Mouse (Mus musculus): ENCODE measurements around the gene Mbnl3.
A peak's percentile ranks its signal among the peaks of the same experiment; 100 is the strongest.

Mbnl3 gene

DNA sequence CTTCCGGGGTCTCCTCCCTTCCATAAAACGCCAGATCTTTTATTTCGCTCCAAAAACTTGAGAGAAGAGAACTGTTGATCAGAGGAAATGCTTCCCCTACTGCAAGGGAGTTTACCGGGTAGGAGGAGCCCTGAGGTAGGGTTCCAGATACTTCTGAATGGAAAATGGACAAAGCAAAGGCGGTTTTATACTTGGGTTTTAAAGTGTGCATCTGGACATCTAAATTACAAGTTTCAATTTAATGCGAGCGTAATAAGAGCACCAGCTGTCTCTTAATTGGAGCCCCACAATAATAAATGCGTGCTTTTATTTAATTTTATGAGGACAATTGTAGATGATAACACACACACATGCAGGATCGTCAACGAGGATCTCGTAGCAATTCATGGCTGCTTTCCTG, at the start of gene Mbnl3:
Mbnl3 (minus strand) TSS at position 101 of the 400 bp plus-strand sequence.
- DNase-seq (ENCODE audit: low spot score) = no peak

DNA sequence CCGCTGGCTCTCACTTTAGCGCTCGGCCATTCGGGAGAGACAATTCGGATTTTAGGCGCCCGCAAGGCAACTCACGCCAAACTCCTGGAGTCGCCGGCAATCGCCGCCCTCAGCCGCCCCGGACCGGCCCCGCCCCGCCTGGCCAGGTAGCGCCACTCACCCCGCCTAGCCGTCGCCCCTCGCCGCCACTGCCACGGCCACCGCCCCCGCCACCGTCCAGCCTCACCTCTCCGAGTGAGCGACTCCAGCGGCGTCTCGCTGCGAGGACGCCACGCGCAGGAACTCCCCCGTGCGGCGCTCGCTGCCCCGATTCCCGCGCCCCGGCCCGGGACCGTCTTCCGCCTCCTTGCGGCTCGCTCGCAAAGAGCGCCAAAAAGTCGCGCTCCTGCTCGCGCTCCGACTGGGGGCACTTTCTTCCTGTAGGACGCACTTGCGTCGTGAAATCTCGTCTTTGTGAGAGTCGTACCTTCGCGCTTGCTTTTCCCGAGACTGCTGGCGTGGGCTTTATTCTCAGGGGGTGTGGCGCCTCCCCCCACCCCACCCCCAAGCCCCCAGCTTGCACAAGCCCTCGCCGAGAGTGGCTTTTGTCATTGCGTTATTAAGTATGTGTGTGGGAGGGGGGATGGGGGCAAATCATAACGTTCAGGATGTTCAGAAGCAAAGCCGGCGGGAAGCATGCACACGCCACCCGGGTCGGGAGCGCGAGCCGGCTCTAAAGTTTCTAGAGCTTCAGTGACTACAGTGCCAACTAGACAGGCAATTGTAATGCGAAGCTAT, 596 bp downstream of the Mbnl3 start:
- peak; percentile 7 for DNase-seq (ENCODE audit: low spot score)

DNA sequence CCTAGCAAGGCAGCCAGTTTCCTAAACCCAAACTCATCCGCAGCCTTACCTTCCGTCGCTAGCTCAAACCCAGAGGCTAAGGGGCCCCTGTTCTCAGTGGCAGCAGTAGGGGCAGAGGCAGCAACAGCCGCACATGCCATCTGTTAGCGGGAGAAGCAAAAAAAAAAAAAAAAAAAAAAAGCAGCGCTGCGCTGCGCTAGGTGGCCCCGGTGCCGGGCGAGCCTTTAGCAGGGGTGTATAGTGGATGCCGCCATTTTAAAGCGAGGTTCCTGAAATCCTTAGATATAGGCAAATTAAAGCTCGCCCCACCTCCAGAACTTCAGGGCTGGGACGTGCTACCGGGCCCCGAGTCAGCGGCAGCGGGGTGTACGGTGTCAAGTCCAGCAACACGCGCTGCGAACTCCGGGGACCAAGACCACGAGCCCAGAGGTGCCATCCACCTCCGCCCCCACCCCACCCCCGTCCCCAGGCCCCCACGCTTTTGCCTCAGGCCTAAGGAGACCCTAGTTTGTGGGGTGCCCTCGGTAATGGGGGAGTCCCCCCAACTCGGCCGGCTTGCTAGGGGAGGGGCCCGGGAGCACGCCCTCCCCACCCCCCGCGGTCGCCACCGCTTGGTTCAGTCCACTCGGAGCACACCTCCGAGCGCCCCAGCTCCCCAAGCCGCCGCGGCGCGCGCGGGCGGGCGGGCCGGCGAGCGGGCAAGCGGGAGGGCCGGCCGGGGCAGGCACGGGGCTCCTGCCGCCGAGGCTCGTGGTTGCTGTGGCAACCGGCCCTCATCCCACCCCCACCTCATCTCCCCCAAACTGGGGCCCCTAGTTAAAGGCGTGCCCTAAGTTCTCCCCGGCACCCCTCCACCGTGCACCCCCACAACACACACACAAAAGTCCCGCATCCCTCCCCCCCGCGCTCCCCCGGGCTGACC, 1.4 kb downstream of the Mbnl3 start:
- peak; percentile 8 for DNase-seq (ENCODE audit: low spot score)

DNA sequence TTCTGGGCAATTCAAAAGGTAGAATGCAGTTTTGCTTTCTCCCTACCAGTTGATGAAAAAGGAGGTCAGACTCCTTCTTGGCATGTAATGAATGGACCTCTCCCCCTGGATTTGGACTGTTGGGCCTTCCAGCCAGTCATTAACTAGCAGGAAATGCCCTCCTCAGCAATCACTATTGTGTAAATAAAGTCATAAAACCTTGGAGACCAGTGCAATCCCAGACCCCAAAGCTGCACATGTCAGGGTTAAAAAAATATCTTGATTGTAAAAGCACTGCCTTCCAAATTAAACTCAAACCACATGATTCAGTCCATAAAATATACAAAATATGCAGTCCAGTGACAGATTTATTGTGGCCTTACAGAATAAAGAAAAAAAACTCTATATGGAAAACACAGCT, 9.3 kb downstream of the Mbnl3 start:
- no peak for DNase-seq (ENCODE audit: low spot score)

DNA sequence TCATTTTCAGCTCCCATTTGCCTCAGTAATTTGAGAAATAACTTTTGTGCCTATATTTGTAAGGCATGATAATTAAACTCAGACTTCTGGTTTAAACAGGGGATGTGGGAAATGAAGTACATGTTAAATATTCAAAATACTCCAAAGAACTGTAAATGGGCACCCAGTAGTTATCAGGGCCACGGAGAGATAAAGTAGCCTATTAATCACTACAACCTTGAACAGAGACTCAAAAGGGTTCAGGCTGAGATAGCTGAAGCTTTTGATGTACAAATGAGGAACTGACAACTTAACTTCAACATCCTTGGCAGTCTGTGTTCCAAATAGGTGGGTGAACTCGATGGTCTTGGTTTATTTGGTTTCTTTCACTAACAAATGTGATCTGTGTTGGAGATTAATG, 34.4 kb downstream of the Mbnl3 start:
- no peak for DNase-seq (ENCODE audit: low spot score)

DNA sequence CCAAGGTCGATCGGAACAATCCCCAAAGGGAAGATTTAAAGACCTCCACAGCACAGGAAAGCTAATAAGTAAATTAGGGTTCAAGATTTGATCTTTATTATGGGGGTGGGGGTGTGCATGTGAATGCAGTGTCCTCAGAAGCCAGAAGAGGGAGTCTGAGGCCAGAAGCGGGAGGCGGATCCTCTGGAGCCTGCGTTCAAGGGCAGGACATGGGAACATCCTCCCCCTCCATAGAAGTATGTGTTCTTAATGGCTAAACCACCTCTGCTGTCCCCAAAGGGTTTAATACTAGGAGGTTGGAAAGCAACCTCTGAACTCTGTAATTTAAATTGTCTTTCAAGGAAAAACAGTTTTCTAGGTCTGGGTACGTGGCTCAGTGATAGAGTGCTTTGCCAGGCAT, 34.9 kb downstream of the Mbnl3 start:
- no peak for DNase-seq (ENCODE audit: low spot score)

DNA sequence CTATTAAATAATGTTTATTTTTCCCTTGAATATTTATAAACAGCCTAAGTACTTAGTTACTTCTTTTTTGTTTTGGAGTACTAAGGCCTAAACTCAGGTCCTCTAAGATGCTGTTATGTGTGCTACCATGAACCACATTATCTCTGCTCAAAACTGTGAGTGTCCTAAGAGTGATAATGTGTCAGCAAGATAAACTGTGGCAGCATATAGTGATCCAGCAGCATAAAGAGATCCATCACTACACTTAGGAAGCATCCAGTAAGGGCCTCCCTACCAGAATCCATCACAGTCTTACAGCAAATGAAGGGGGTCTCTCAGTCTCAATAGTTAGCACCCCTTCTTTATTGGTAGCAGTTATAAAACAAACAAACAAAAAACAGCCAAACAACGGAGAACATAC, 35.9 kb downstream of the Mbnl3 start:
- no peak for DNase-seq (ENCODE audit: low spot score)

DNA sequence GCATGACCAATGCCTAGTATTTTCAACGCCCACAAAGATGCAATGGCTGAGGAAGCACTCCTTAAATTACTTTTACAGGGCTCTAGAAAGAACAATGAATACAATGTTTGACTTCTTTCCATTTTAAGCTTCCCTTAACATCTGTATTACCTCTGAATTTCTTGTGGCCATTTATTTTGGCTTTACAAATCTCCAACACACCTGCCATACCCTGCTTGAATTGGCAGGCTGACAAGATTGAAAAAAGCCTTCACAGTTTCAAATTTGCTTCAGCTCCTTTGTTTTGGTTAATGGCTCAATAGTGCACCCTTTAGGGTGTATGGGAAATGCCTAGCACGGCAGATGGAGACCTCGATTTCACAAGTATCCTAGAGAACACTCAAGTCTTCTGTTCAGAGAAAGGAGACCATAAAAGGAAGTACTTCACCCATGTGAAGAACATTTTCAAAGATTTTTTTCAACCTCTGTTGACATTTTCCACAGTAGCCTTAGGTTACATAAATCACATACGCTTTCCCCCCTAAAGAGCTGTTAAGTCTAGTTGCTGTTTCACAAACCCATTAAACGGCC, 36.8 kb downstream of the Mbnl3 start:
- DNase-seq (ENCODE audit: low spot score) = no peak

DNA sequence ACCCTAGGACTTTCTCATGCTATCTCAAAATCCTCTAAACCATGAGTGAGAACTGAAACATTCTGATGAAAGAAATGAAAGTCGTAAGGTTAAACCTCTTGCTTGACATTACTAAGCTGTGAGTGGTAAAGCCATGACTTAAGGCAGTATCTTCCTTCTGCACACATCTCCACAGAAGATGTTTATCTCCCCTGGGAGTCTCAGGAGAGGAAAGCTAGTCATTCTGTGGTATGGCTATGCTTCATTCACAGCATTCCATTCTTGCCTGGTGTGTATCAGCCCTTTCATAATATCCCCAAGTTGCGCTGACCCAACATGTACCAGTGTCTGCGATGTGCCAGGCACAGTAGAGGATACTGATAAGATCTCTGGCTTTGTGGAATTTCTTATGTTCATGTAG, 38.4 kb downstream of the Mbnl3 start:
- DNase-seq (ENCODE audit: low spot score) = no peak

DNA sequence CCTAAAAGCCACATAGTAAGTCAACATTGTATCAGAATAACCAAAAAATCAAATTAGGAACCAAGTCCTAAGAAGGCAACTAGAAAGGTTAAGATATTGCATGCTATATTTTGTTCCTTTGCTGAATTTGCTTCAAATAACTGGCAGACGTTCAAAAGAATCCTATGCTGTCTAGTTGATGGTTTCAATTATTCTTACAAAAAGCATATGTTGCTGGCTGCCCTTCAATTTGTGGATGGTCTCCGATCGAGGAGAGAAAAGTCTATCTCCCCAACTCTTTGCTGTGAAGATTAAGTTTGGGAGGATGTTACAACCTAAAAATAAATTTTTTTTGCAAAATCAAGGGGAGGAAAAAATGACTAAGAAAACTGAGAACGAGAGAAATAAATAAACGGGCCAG, 41.6 kb downstream of the Mbnl3 start:
- DNase-seq (ENCODE audit: low spot score) = no peak

DNA sequence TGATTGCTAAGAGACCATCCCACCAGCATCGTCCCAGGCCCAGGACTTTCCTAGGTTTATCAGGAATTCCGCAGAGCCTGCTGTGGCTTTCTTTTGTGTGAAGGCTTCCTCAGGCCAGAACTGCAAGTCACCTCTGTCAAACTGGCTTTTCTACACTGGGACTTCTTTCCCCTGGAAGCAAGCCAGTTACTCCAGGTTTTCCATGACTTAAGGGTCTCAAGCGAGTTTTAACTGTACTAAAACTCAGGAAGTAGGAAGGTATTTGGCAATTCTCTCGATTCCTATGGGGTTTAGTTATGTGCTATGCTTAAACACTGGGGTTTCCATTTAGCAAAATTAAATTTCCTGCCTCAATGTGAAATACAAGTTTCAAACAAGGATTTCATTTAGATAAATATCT, 57.9 kb downstream of the Mbnl3 start:
- no peak for DNase-seq (ENCODE audit: low spot score)

DNA sequence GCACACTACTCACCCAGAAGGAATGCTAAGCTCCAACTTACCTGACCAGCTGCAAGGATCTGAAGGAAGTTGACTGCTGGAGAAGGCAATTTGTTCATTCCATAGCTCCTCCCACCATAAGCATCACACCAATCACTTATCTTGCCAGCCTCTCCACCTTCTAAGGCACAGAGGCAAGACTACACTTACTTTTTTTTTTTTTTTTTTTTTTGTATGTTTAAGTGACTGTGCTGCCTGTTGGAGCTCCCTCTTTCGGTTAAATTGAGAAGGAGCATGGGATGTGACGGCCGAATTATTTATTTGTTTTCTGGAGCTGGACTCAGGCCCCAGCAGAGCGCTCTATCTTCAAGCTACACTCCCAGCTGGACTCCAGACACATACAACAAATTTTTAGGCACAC, 60.0 kb downstream of the Mbnl3 start:
- DNase-seq (ENCODE audit: low spot score) = no peak

DNA sequence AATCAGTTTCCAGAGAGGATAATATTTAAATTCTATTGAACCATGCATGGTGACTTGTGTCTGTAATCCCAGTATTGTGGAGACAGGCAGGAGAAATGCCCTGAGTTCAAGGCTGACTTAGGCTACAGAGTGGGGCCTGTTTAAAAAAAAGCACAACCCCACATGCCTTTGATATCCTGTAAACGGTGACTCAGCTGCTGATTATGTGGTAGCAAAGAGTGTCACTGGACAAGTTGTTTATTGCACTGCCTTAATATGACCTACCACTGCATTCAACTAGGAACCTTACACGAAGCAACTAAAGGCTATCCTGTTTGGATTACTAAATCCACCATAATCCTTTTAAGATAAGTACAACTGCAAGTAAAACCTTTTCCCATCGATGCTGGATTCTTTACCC, 66.3 kb downstream of the Mbnl3 start:
- DNase-seq (ENCODE audit: low spot score) = no peak

DNA sequence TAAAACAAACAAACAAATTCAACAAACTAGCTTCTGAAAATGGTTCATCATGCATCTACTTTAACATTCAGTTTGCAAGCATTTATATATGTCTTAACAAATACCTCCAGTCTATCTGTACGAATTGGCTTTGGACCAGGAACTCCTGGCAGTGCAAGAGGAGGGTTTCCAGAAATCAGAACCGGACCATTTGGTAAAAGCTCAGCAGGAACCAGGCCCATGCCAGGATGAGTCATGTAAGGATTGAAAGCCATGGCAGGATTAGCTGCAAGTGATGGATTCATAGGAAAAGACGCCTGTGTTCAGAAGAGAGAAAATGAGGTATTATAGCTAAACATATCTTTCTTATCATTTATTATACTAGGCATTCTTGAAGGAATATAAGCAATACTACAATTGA, 75.0 kb downstream of the Mbnl3 start:
- no peak for DNase-seq (ENCODE audit: low spot score)

DNA sequence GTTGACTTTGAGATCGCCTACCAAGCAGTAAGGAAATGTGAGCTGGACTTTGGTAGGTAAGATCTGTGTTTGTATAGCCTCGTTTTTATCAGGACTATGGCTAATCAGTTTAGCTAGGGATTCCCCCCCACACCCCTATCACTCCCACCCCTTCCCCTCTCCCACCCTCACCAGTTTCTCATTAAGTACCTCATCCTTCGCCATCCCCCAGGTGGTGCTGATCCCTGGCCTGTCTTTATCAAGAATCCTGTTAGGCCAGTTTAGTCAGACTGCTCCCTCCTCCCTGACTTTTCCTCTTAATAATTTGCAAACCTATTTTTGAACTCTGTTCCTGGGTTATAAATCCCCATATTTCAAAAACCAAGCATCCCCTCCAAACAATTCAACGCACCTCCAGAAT, 103.6 kb downstream of the Mbnl3 start:
- no peak for DNase-seq (ENCODE audit: low spot score)

DNA sequence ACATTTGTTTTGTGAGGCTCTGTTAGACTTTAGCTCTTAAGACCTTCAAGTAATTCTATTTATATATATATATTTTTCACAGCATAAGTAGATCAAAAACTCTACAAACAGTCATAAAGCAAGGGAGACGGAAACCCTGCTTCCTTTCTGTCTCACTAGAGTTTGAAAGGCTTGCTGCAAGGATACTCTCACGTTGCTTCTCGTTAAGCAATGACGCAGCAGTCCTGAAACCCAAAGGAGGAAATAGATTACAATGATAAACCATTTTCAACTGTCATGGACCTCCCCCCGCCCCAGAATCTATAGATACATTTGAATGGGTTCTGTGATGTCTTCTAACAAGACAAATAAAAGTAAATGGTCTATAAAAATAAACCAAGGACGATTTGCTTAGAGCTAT, 121.4 kb downstream of the Mbnl3 start:
- DNase-seq (ENCODE audit: low spot score) = no peak

DNA sequence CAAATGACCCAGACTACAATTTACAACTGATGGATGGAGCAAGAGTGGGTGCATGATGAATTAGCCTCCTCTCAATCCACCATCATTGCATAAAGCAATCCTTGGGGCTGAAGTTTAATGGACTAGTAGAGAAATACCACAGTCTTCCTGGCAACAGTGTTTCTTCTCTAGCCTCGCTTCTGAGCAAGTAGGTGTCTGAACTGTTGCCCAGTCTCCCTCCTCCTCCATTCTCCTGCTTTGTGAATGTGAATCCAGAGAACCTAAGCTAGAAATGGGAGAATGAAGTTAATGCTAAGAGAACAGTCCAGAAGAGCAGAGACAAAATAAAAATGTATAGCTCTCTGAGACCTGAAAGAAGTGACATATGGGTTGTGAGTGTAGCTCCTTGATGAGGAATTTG, 122.1 kb downstream of the Mbnl3 start:
- DNase-seq (ENCODE audit: low spot score) = no peak

DNA sequence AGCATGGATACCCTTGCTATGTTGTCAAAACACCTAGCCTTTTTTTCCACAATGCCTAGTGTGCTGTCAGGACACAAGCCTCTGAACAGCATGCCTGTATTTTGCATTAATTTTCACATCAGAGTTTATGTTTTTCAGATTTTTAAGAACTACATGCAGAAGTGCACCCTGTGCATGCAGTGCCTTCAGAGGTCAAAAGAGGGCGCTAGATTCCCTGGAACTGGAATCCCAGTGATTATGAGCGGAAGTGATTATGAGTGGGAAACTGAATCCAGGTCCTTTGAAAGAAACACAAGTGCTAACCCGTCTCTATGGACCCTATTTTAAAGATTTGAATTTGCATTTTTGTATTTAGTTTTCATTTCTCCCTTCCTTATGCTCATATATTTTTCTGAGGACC, 129.6 kb downstream of the Mbnl3 start:
- DNase-seq (ENCODE audit: low spot score) = no peak

All from urinary bladder, postnatal 10 days (tissue).